Mouse (Mus musculus) ES-E14 (cell line): ENCODE data around the gene Gm9573.

Source experiments
- CHD2 ChIP-seq: IDR thresholded peaks from 2 replicates; pipeline ENCODE4 v1.6.1; 2014; ENCODE audit warnings: mild to moderate bottlenecking, low read depth, low read length, inconsistent platforms
- HCFC1 ChIP-seq: IDR thresholded peaks from 2 replicates; pipeline ENCODE4 v1.6.1; 2012; ENCODE audit warnings: low read length, inconsistent platforms, borderline replicate concordance; ENCODE audit not compliant: insufficient read depth
- ZNF384 ChIP-seq: IDR thresholded peaks from 2 replicates; pipeline ENCODE4 v1.6.1; 2012; ENCODE audit warnings: low read depth, low read length, inconsistent platforms

- TF ChIP-seq HCFC1 = no peak
- TF ChIP-seq ZNF384 = no peak
- no peak for TF ChIP-seq CHD2
These were observed 43.5 kb downstream of the Gm9573 start for GRCm38 (mm10) chr17:35582900-35583299.
